Mouse (Mus musculus): ENCODE results near the gene Rab43. TPM values are rescaled to one million over a fixed set of nuclear protein-coding genes. Genes with fewer than 3 reads are reported as not detected.

The Rab43 gene
- polyA plus RNA-seq, 1 experiment, result 78.0 TPM

GRCm38 (mm10) chr6:87810311-87810710, 1.7 kb downstream of the Rab43 start:
- H3K27ac ChIP-seq (ENCODE audit: insufficient read depth, low read depth, low read length), result peak overlapping the region; percentile 74; the same call in 1 of the 2 replicates
- peaks cover 50% of the 10 kb centered on the region for H3K4me1 ChIP-seq (ENCODE audit: control insufficient read depth, insufficient read depth, low read length)
- no peak for TF ChIP-seq POLR2A (IDR thresholded peaks at IDR 0.05; ENCODE audit: borderline replicate concordance, low read depth, low read length)
- no peak for TF ChIP-seq CTCF (IDR thresholded peaks at IDR 0.05; ENCODE audit: low read depth, low read length)
- peak overlapping the region; percentile 97 for H3K4me3 ChIP-seq (ENCODE audit: insufficient read depth, low read length)

GRCm38 (mm10) chr6:87809651-87810161, 2.3 kb downstream of the Rab43 start:
- H3K27ac ChIP-seq (ENCODE audit: insufficient read depth, low read depth, low read length), result peak overlapping the region; percentile 48
- H3K4me3 ChIP-seq (ENCODE audit: insufficient read depth, low read length), result peak overlapping the region; percentile 8; the same call in 1 of the 2 replicates
- H3K4me1 ChIP-seq (ENCODE audit: control insufficient read depth, insufficient read depth, low read length), result peaks cover 56% of the 10 kb centered on the region
- TF ChIP-seq CTCF (IDR thresholded peaks at IDR 0.05; ENCODE audit: low read depth, low read length) (no peak), POLR2A (IDR thresholded peaks at IDR 0.05; ENCODE audit: borderline replicate concordance, low read depth, low read length) (no peak)

GRCm38 (mm10) chr6:87809144-87809543, 2.8 kb downstream of the Rab43 start:
- TF ChIP-seq POLR2A (IDR thresholded peaks at IDR 0.05; ENCODE audit: borderline replicate concordance, low read depth, low read length) (no peak), CTCF (IDR thresholded peaks at IDR 0.05; ENCODE audit: low read depth, low read length) (no peak)
- H3K27ac ChIP-seq (ENCODE audit: insufficient read depth, low read depth, low read length), result peak overlapping the region; percentile 48
- peaks cover 60% of the 10 kb centered on the region for H3K4me1 ChIP-seq (ENCODE audit: control insufficient read depth, insufficient read depth, low read length)
- H3K4me3 ChIP-seq (ENCODE audit: insufficient read depth, low read length), result no peak overlapping the region

GRCm38 (mm10) chr6:87808521-87808920, 3.4 kb downstream of the Rab43 start:
- no peak overlapping the region; the same call in 1 of the 2 replicates for H3K27ac ChIP-seq (ENCODE audit: insufficient read depth, low read depth, low read length)
- TF ChIP-seq POLR2A (IDR thresholded peaks at IDR 0.05; ENCODE audit: borderline replicate concordance, low read depth, low read length), result no peak
- no peak for TF ChIP-seq CTCF (IDR thresholded peaks at IDR 0.05; ENCODE audit: low read depth, low read length)
- peaks cover 62% of the 10 kb centered on the region for H3K4me1 ChIP-seq (ENCODE audit: control insufficient read depth, insufficient read depth, low read length)
- no peak overlapping the region for H3K4me3 ChIP-seq (ENCODE audit: insufficient read depth, low read length)

- Histone ChIP-seq H3K4me3 (ENCODE audit: insufficient read depth, low read length) (no peak overlapping the region), H3K4me1 (ENCODE audit: control insufficient read depth, insufficient read depth, low read length) (peaks cover 63% of the 10 kb centered on the region), H3K27ac (ENCODE audit: insufficient read depth, low read depth, low read length) (no peak overlapping the region; the same call in 1 of the 2 replicates)
- TF ChIP-seq CTCF (IDR thresholded peaks at IDR 0.05; ENCODE audit: low read depth, low read length) (no peak), POLR2A (IDR thresholded peaks at IDR 0.05; ENCODE audit: borderline replicate concordance, low read depth, low read length) (no peak)
These were observed 4.1 kb downstream of the Rab43 start for GRCm38 (mm10) chr6:87807735-87808440.

GRCm38 (mm10) chr6:87806857-87807256, 5.1 kb downstream of the Rab43 start:
- TF ChIP-seq CTCF (IDR thresholded peaks at IDR 0.05; ENCODE audit: low read depth, low read length) (no peak), POLR2A (IDR thresholded peaks at IDR 0.05; ENCODE audit: borderline replicate concordance, low read depth, low read length) (no peak)
- Histone ChIP-seq H3K4me3 (ENCODE audit: insufficient read depth, low read length) (no peak overlapping the region), H3K27ac (ENCODE audit: insufficient read depth, low read depth, low read length) (peak overlapping the region; percentile 58), H3K4me1 (ENCODE audit: control insufficient read depth, insufficient read depth, low read length) (peaks cover 64% of the 10 kb centered on the region)

GRCm38 (mm10) chr6:87806028-87806427, 5.9 kb downstream of the Rab43 start:
- Histone ChIP-seq H3K27ac (ENCODE audit: insufficient read depth, low read depth, low read length) (peak overlapping the region; percentile 56), H3K4me3 (ENCODE audit: insufficient read depth, low read length) (no peak overlapping the region), H3K4me1 (ENCODE audit: control insufficient read depth, insufficient read depth, low read length) (peaks cover 64% of the 10 kb centered on the region)
- TF ChIP-seq POLR2A (IDR thresholded peaks at IDR 0.05; ENCODE audit: borderline replicate concordance, low read depth, low read length), result no peak
- no peak for TF ChIP-seq CTCF (IDR thresholded peaks at IDR 0.05; ENCODE audit: low read depth, low read length)

- no peak overlapping the region for H3K4me3 ChIP-seq (ENCODE audit: insufficient read depth, low read length)
- TF ChIP-seq CTCF (IDR thresholded peaks at IDR 0.05; ENCODE audit: low read depth, low read length) (no peak), POLR2A (IDR thresholded peaks at IDR 0.05; ENCODE audit: borderline replicate concordance, low read depth, low read length) (no peak)
- H3K4me1 ChIP-seq (ENCODE audit: control insufficient read depth, insufficient read depth, low read length), result peaks cover 64% of the 10 kb centered on the region
- peak overlapping the region; percentile 56 for H3K27ac ChIP-seq (ENCODE audit: insufficient read depth, low read depth, low read length)
These were observed 6.5 kb downstream of the Rab43 start for GRCm38 (mm10) chr6:87805448-87805847.

- no peak overlapping the region for H3K27ac ChIP-seq (ENCODE audit: insufficient read depth, low read depth, low read length)
- H3K4me3 ChIP-seq (ENCODE audit: insufficient read depth, low read length), result no peak overlapping the region
- peaks cover 59% of the 10 kb centered on the region for H3K4me1 ChIP-seq (ENCODE audit: control insufficient read depth, insufficient read depth, low read length)
- no peak for TF ChIP-seq POLR2A (IDR thresholded peaks at IDR 0.05; ENCODE audit: borderline replicate concordance, low read depth, low read length)
- TF ChIP-seq CTCF (IDR thresholded peaks at IDR 0.05; ENCODE audit: low read depth, low read length), result no peak
These were observed 7.1 kb downstream of the Rab43 start for GRCm38 (mm10) chr6:87804886-87805285.

- TF ChIP-seq CTCF (IDR thresholded peaks at IDR 0.05; ENCODE audit: low read depth, low read length) (no peak), POLR2A (IDR thresholded peaks at IDR 0.05; ENCODE audit: borderline replicate concordance, low read depth, low read length) (no peak)
- no peak overlapping the region for H3K27ac ChIP-seq (ENCODE audit: insufficient read depth, low read depth, low read length)
- H3K4me1 ChIP-seq (ENCODE audit: control insufficient read depth, insufficient read depth, low read length), result peaks cover 52% of the 10 kb centered on the region
- H3K4me3 ChIP-seq (ENCODE audit: insufficient read depth, low read length), result no peak overlapping the region
These were observed 7.9 kb downstream of the Rab43 start for GRCm38 (mm10) chr6:87804036-87804435.

All from bone marrow macrophage, adult 2 months (primary cell).